Mouse (Mus musculus): ENCODE measurements around the gene Slc2a3. TPM values are rescaled to one million over a fixed set of nuclear protein-coding genes. Genes with fewer than 3 reads are reported as not detected.
A peak's percentile ranks its signal among the peaks of the same experiment; 100 is the strongest.
"Not testable (repeated sequence)": the region's sequence is repeated elsewhere in the genome, so short reads cannot be mapped to it uniquely, and the experiment has no call there.

The Slc2a3 gene
- polyA plus RNA-seq, 1 experiment from 2014 or later, result 44.3 TPM

- Histone ChIP-seq H3K36me3 (ENCODE audit: control insufficient read depth, insufficient read depth, low read length) (no peaks in the 10 kb centered on the region), H3K27ac (ENCODE audit: low read depth, low read length) (no peak overlapping the region), H3K9ac (replicated peaks; ENCODE audit: low read depth, low read length) (no peak overlapping the region), H3K4me1 (ENCODE audit: control insufficient read depth, insufficient read depth, low read length) (peaks cover 8% of the 10 kb centered on the region; the same call in 1 of the 2 replicates), H3K9me3 (ENCODE audit: control insufficient read depth, low read length) (no peaks in the 10 kb centered on the region), H3K4me3 (ENCODE audit: low read depth, low read length) (no peak overlapping the region), H3K4me2 (ENCODE audit: low read depth, low read length) (no peak overlapping the region), H3K27me3 (ENCODE audit: control insufficient read depth, insufficient read depth, low read length) (no peaks in the 10 kb centered on the region)
- 67% methylated on average over 5 of the region's 5 CpGs for WGBS
- ATAC-seq (ENCODE audit: low read depth), result no peak
Observed at GRCm38 (mm10) chr6:122768256-122768655, 33.2 kb downstream of the Slc2a3 start.

- ATAC-seq (ENCODE audit: low read depth); H3K9ac ChIP-seq (replicated peaks; ENCODE audit: low read depth, low read length): not testable (repeated sequence)
- WGBS, result 46% methylated on average over 3 of the region's 3 CpGs
Observed at GRCm38 (mm10) chr6:122767012-122767411, 34.4 kb downstream of the Slc2a3 start.

GRCm38 (mm10) chr6:122766145-122766968 is 35.1 kb downstream of the Slc2a3 start:
- Histone ChIP-seq H3K4me3 (ENCODE audit: low read depth, low read length) (peak overlapping the region; percentile 47; the same call in 1 of the 2 replicates), H3K4me1 (ENCODE audit: control insufficient read depth, insufficient read depth, low read length) (peaks cover 8% of the 10 kb centered on the region; the same call in 1 of the 2 replicates), H3K27ac (ENCODE audit: low read depth, low read length) (peak overlapping the region; percentile 28; the same call in 1 of the 2 replicates), H3K9ac (replicated peaks; ENCODE audit: low read depth, low read length) (no peak overlapping the region), H3K27me3 (ENCODE audit: control insufficient read depth, insufficient read depth, low read length) (no peaks in the 10 kb centered on the region), H3K9me3 (ENCODE audit: control insufficient read depth, low read length) (no peaks in the 10 kb centered on the region), H3K4me2 (ENCODE audit: low read depth, low read length) (peak overlapping the region; percentile 82), H3K36me3 (ENCODE audit: control insufficient read depth, insufficient read depth, low read length) (no peaks in the 10 kb centered on the region)
- no peak for ATAC-seq (ENCODE audit: low read depth)
- 4% methylated on average over 5 of the region's 5 CpGs for WGBS

More at GRCm38 (mm10) chr6:122767012-122767411, 34.4 kb downstream of the Slc2a3 start:
- not testable (repeated sequence) for H3K4me1 ChIP-seq (ENCODE audit: control insufficient read depth, insufficient read depth, low read length); H3K27me3 ChIP-seq (ENCODE audit: control insufficient read depth, insufficient read depth, low read length); H3K36me3 ChIP-seq (ENCODE audit: control insufficient read depth, insufficient read depth, low read length); H3K9me3 ChIP-seq (ENCODE audit: control insufficient read depth, low read length); H3K4me2 ChIP-seq (ENCODE audit: low read depth, low read length); H3K27ac ChIP-seq (ENCODE audit: low read depth, low read length); H3K4me3 ChIP-seq (ENCODE audit: low read depth, low read length)

GRCm38 (mm10) chr6:122765298-122765956 is 36.0 kb downstream of the Slc2a3 start:
- Histone ChIP-seq H3K4me2 (ENCODE audit: low read depth, low read length) (peak overlapping the region; percentile 82), H3K4me3 (ENCODE audit: low read depth, low read length) (peak overlapping the region; percentile 47), H3K36me3 (ENCODE audit: control insufficient read depth, insufficient read depth, low read length) (no peaks in the 10 kb centered on the region), H3K9me3 (ENCODE audit: control insufficient read depth, low read length) (no peaks in the 10 kb centered on the region), H3K27ac (ENCODE audit: low read depth, low read length) (peak overlapping the region; percentile 95), H3K4me1 (ENCODE audit: control insufficient read depth, insufficient read depth, low read length) (peaks cover 8% of the 10 kb centered on the region; the same call in 1 of the 2 replicates), H3K9ac (replicated peaks; ENCODE audit: low read depth, low read length) (peak overlapping the region; percentile 89), H3K27me3 (ENCODE audit: control insufficient read depth, insufficient read depth, low read length) (no peaks in the 10 kb centered on the region)
- WGBS, result 4% methylated on average over 9 of the region's 9 CpGs
- ATAC-seq (ENCODE audit: low read depth), result no peak

- Histone ChIP-seq H3K36me3 (ENCODE audit: control insufficient read depth, insufficient read depth, low read length) (no peaks in the 10 kb centered on the region), H3K9me3 (ENCODE audit: control insufficient read depth, low read length) (no peaks in the 10 kb centered on the region), H3K4me1 (ENCODE audit: control insufficient read depth, insufficient read depth, low read length) (0 out of 2 replicates have a peak, but pooled peaks cover 3% of the 10 kb centered on the region), H3K27ac (ENCODE audit: low read depth, low read length) (peak overlapping the region; percentile 95), H3K4me3 (ENCODE audit: low read depth, low read length) (peak overlapping the region; percentile 47), H3K4me2 (ENCODE audit: low read depth, low read length) (peak overlapping the region; percentile 82), H3K27me3 (ENCODE audit: control insufficient read depth, insufficient read depth, low read length) (no peaks in the 10 kb centered on the region), H3K9ac (replicated peaks; ENCODE audit: low read depth, low read length) (peak overlapping the region; percentile 89)
- peak; percentile 89 for ATAC-seq (ENCODE audit: low read depth)
- WGBS, result under 1% methylated on average over 56 of the region's 56 CpGs
Observed at GRCm38 (mm10) chr6:122764446-122765297, 36.8 kb downstream of the Slc2a3 start.

GRCm38 (mm10) chr6:122763844-122764445 is 37.5 kb downstream of the Slc2a3 start:
- Histone ChIP-seq H3K4me3 (ENCODE audit: low read depth, low read length) (peak overlapping the region; percentile 47), H3K9me3 (ENCODE audit: control insufficient read depth, low read length) (no peaks in the 10 kb centered on the region), H3K27ac (ENCODE audit: low read depth, low read length) (peak overlapping the region; percentile 95), H3K36me3 (ENCODE audit: control insufficient read depth, insufficient read depth, low read length) (no peaks in the 10 kb centered on the region), H3K27me3 (ENCODE audit: control insufficient read depth, insufficient read depth, low read length) (no peaks in the 10 kb centered on the region), H3K4me2 (ENCODE audit: low read depth, low read length) (peak overlapping the region; percentile 82), H3K9ac (replicated peaks; ENCODE audit: low read depth, low read length) (peak overlapping the region; percentile 89), H3K4me1 (ENCODE audit: control insufficient read depth, insufficient read depth, low read length) (no peaks in the 10 kb centered on the region)
- WGBS, result 32% methylated on average over 17 of the region's 17 CpGs
- ATAC-seq (ENCODE audit: low read depth), result peak; percentile 35

GRCm38 (mm10) chr6:122762952-122763700 is 38.3 kb downstream of the Slc2a3 start:
- Histone ChIP-seq H3K9ac (replicated peaks; ENCODE audit: low read depth, low read length) (no peak overlapping the region), H3K4me2 (ENCODE audit: low read depth, low read length) (no peak overlapping the region)
- 65% methylated on average over 11 of the region's 11 CpGs for WGBS

GRCm38 (mm10) chr6:122762480-122762879 is 39.0 kb downstream of the Slc2a3 start:
- Histone ChIP-seq H3K4me3 (ENCODE audit: low read depth, low read length) (no peak overlapping the region), H3K27me3 (ENCODE audit: control insufficient read depth, insufficient read depth, low read length) (no peaks in the 10 kb centered on the region), H3K9me3 (ENCODE audit: control insufficient read depth, low read length) (no peaks in the 10 kb centered on the region), H3K9ac (replicated peaks; ENCODE audit: low read depth, low read length) (no peak overlapping the region), H3K27ac (ENCODE audit: low read depth, low read length) (no peak overlapping the region), H3K36me3 (ENCODE audit: control insufficient read depth, insufficient read depth, low read length) (no peaks in the 10 kb centered on the region), H3K4me1 (ENCODE audit: control insufficient read depth, insufficient read depth, low read length) (no peaks in the 10 kb centered on the region), H3K4me2 (ENCODE audit: low read depth, low read length) (no peak overlapping the region)
- ATAC-seq (ENCODE audit: low read depth), result no peak
- WGBS, result 55% methylated on average over 3 of the region's 3 CpGs

More at GRCm38 (mm10) chr6:122762952-122763700, 38.3 kb downstream of the Slc2a3 start:
- Histone ChIP-seq H3K9me3 (ENCODE audit: control insufficient read depth, low read length) (no peaks in the 10 kb centered on the region), H3K4me1 (ENCODE audit: control insufficient read depth, insufficient read depth, low read length) (no peaks in the 10 kb centered on the region), H3K27ac (ENCODE audit: low read depth, low read length) (no peak overlapping the region), H3K36me3 (ENCODE audit: control insufficient read depth, insufficient read depth, low read length) (no peaks in the 10 kb centered on the region), H3K27me3 (ENCODE audit: control insufficient read depth, insufficient read depth, low read length) (no peaks in the 10 kb centered on the region), H3K4me3 (ENCODE audit: low read depth, low read length) (no peak overlapping the region)
- no peak for ATAC-seq (ENCODE audit: low read depth)

Data from neural tube, embryonic 14.5 days (tissue).